ENCODE assay signal across 14 mouse cellular contexts in the genomic region with DNA sequence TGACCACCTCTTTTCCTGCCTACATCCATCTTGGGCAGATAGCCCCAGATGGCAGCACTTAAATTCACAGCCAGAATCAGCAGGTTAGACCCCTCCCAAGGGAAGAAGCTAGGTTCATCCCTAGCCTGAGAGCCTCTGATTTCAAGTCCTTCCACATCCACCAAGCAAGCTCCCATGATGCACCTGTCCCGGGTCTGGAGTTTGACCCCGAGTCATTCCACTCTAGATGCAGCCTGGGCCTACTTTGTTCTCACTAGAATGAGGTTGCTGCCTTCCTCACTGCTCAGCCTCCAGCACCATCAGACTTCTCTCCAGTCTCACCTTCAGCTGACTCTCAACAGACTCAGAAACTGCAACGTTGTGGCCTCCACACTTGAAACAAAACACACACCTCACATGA. TPM values are rescaled to one million over a fixed set of nuclear protein-coding genes. Genes with fewer than 3 reads are reported as not detected.
"Had no signal": no experiment of that assay in that cellular context is flagged by ENCODE, and none has a peak within 500 bp of the region (broad histone marks: within the 10 kb centered on the region; RNA-seq: fewer than 3 reads in every experiment).

No protein-coding gene starts in this region.

- H3K4me3 ChIP-seq: layer of hippocampus, adult 2 months; limb, embryonic 12.5 days; liver, embryonic 15.5 days; midbrain, embryonic 10.5 days; neural tube, embryonic 12.5 days had no signal

- H3K4me1 ChIP-seq: limb, embryonic 12.5 days; liver, embryonic 15.5 days; midbrain, embryonic 10.5 days; neural tube, embryonic 12.5 days had no signal

- H3K27me3 ChIP-seq: limb, embryonic 12.5 days; liver, embryonic 15.5 days; neural tube, embryonic 12.5 days had no signal

- ATAC-seq: lung, postnatal 0 days had no signal

- H3K9me3 ChIP-seq: limb, embryonic 12.5 days; liver, embryonic 15.5 days; midbrain, embryonic 10.5 days; neural tube, embryonic 12.5 days had no signal

- H3K9ac ChIP-seq: hindbrain, embryonic 14.5 days; liver, embryonic 15.5 days; neural tube, embryonic 12.5 days had no signal

- H3K4me2 ChIP-seq: hindbrain, embryonic 14.5 days; limb, embryonic 12.5 days; liver, embryonic 11.5 days; liver, embryonic 15.5 days; neural tube, embryonic 12.5 days had no signal

- H3K27ac ChIP-seq: hindbrain, embryonic 14.5 days; kidney, postnatal 0 days; layer of hippocampus, adult 2 months; limb, embryonic 12.5 days; liver, embryonic 15.5 days; midbrain, embryonic 10.5 days; neural tube, embryonic 12.5 days had no signal

- DNase-seq: lung, adult 2 months; lung, postnatal 36 days; midbrain, embryonic 14.5 days; right cerebral cortex, postnatal 4 days; thymus, postnatal 36 days had no signal

RNA-seq across cellular contexts. Expression of gene Nr0b2, which starts 17.1 kb away (rescaled TPM):
- polyA plus RNA-seq: hindbrain, embryonic 14.5 days; limb, embryonic 12.5 days; midbrain, embryonic 14.5 days; neural tube, embryonic 12.5 days had no signal

RNA-seq across cellular contexts. Expression of gene Kdf1, which starts 17.3 kb away (rescaled TPM):
- polyA plus RNA-seq: hindbrain, embryonic 14.5 days had no signal
